Mouse (Mus musculus) C2C12 (cell line): Measurements from ENCODE around the gene 1700023F06Rik. TPM values are rescaled to one million over a fixed set of nuclear protein-coding genes. Genes with fewer than 3 reads are reported as not detected.

ENCODE experiments used
- H3K27me3 ChIP-seq: one replicate; pipeline ENCODE4 v1.6.1; 2011; ENCODE audit not compliant: control insufficient read depth, insufficient read depth, insufficient read length
- H3K36me3 ChIP-seq: one replicate; pipeline ENCODE4 v1.6.1; 2011; ENCODE audit not compliant: control insufficient read depth, insufficient read depth
- H3K4me3 ChIP-seq: one replicate; pipeline ENCODE4 v1.5.1; 2011; ENCODE audit warnings: mild to moderate bottlenecking, control low read depth; ENCODE audit not compliant: poor library complexity, insufficient read depth, severe bottlenecking
- H3K79me2 ChIP-seq: one replicate; pipeline ENCODE4 v1.6.1; 2011; ENCODE audit not compliant: control insufficient read depth, insufficient read depth
- H3K79me3 ChIP-seq: one replicate; pipeline ENCODE4 v1.6.1; 2011; ENCODE audit warnings: low read depth, control low read depth
- H3ac ChIP-seq: one replicate; pipeline ENCODE3; 2011; ENCODE audit warnings: low read depth; ENCODE audit not compliant: control insufficient read depth, insufficient read length
- CEBPB ChIP-seq: IDR thresholded peaks from one replicate; pipeline ENCODE4 v1.6.1; 2011; ENCODE audit warnings: low read depth, mild to moderate bottlenecking, control low read depth, moderate library complexity
- CTCF ChIP-seq: IDR thresholded peaks from one replicate; pipeline ENCODE4 v1.5.1; 2011; ENCODE audit not compliant: control insufficient read depth, insufficient read depth, insufficient read length
- FOSL1 ChIP-seq: IDR thresholded peaks from one replicate; pipeline ENCODE4 v1.8.0; 2011; ENCODE audit warnings: mild to moderate bottlenecking, low read length; ENCODE audit not compliant: poor library complexity, insufficient read depth, severe bottlenecking
- MAX ChIP-seq: IDR thresholded peaks from one replicate; pipeline ENCODE4 v1.6.1; 2011; ENCODE audit warnings: mild to moderate bottlenecking, control low read depth
- MYOD1 ChIP-seq: IDR thresholded peaks from one replicate; pipeline ENCODE4 v1.6.1; 2011; ENCODE audit warnings: low read depth; ENCODE audit not compliant: control insufficient read depth, insufficient read length
- MYOG ChIP-seq: IDR thresholded peaks from one replicate; pipeline ENCODE4 v1.6.1; 2011; ENCODE audit not compliant: control insufficient read depth, insufficient read length; ENCODE audit errors: extremely low read depth
- USF1 ChIP-seq: IDR thresholded peaks from one replicate; pipeline ENCODE4 v1.6.1; 2011; ENCODE audit warnings: low read depth, mild to moderate bottlenecking, control low read depth, moderate library complexity
- polyA plus RNA-seq: library from polyadenylated mRNA; unstranded; fragments of >200 nt; fragmentation: generic; extraction: Trizol; gene quantifications from one replicate; pipeline ENCODE4 v1.2.1, GENCODE M21; 2012; ENCODE audit warnings: missing spikeins

The 1700023F06Rik gene
- polyA plus RNA-seq, 1 experiment, result 0.02 TPM

GRCm38 (mm10) chr11:103192230-103192955 lies 16.0 kb downstream of the 1700023F06Rik start:
- Histone ChIP-seq H3K4me3 (no peak overlapping the region), H3K36me3 (no peaks in the 10 kb centered on the region), H3K27me3 (no peaks in the 10 kb centered on the region), H3K79me3 (no peaks in the 10 kb centered on the region), H3ac (no peak overlapping the region), H3K79me2 (no peaks in the 10 kb centered on the region)
- TF ChIP-seq FOSL1, result no peak
- no peak for TF ChIP-seq MYOG
- TF ChIP-seq MAX, result no peak

- no peaks in the 10 kb centered on the region for H3K79me2 ChIP-seq
- H3K27me3 ChIP-seq, result no peaks in the 10 kb centered on the region
- H3K36me3 ChIP-seq, result no peaks in the 10 kb centered on the region
- no peaks in the 10 kb centered on the region for H3K79me3 ChIP-seq
- no peak overlapping the region for H3K4me3 ChIP-seq
- H3ac ChIP-seq, result no peak overlapping the region
- TF ChIP-seq USF1 (no peak), CEBPB (no peak), FOSL1 (no peak), MYOD1 (no peak), MAX (no peak), MYOG (no peak), CTCF (no peak)
Observed at GRCm38 (mm10) chr11:103184891-103185290, 23.5 kb downstream of the 1700023F06Rik start.

- no peak overlapping the region for H3K4me3 ChIP-seq
- no peak overlapping the region for H3ac ChIP-seq
- H3K27me3 ChIP-seq, result no peaks in the 10 kb centered on the region
- no peaks in the 10 kb centered on the region for H3K36me3 ChIP-seq
- TF ChIP-seq FOSL1 (no peak), USF1 (no peak)
- no peaks in the 10 kb centered on the region for H3K79me3 ChIP-seq
- H3K79me2 ChIP-seq, result peaks cover 8% of the 10 kb centered on the region
Observed at GRCm38 (mm10) chr11:103181911-103182310, 26.4 kb downstream of the 1700023F06Rik start.

- no peaks in the 10 kb centered on the region for H3K79me3 ChIP-seq
- no peak for TF ChIP-seq MYOD1
- TF ChIP-seq MAX, result no peak
- no peak for TF ChIP-seq CTCF
- TF ChIP-seq MYOG, result no peak
- TF ChIP-seq CEBPB, result no peak
- no peak for TF ChIP-seq USF1
- no peak for TF ChIP-seq FOSL1
- peaks cover 8% of the 10 kb centered on the region for H3K79me2 ChIP-seq
- no peaks in the 10 kb centered on the region for H3K36me3 ChIP-seq
- H3K27me3 ChIP-seq, result no peaks in the 10 kb centered on the region
- no peak overlapping the region for H3K4me3 ChIP-seq
- no peak overlapping the region for H3ac ChIP-seq
Observed at GRCm38 (mm10) chr11:103181349-103181748, 27.0 kb downstream of the 1700023F06Rik start.

GRCm38 (mm10) chr11:103180426-103180825 lies 27.9 kb downstream of the 1700023F06Rik start:
- Histone ChIP-seq H3K79me3 (no peaks in the 10 kb centered on the region), H3K36me3 (no peaks in the 10 kb centered on the region), H3K79me2 (peaks cover 8% of the 10 kb centered on the region), H3K27me3 (no peaks in the 10 kb centered on the region), H3ac (no peak overlapping the region), H3K4me3 (no peak overlapping the region)
- TF ChIP-seq MYOG (no peak), MYOD1 (no peak), MAX (no peak), CEBPB (no peak), CTCF (no peak), FOSL1 (no peak), USF1 (no peak)

GRCm38 (mm10) chr11:103178748-103179147 lies 29.6 kb downstream of the 1700023F06Rik start:
- Histone ChIP-seq H3K27me3 (no peaks in the 10 kb centered on the region), H3K79me3 (no peaks in the 10 kb centered on the region), H3ac (no peak overlapping the region), H3K79me2 (peaks cover 8% of the 10 kb centered on the region), H3K4me3 (no peak overlapping the region), H3K36me3 (no peaks in the 10 kb centered on the region)
- TF ChIP-seq MYOG, result no peak
- TF ChIP-seq MYOD1, result no peak
- no peak for TF ChIP-seq CTCF
